Mouse (Mus musculus) embryonic fibroblast, embryonic 13.5 days (primary cell): ENCODE measurements around the gene Minar1.

Source experiments
- CTCF ChIP-seq: IDR thresholded peaks from 2 replicates; pipeline ENCODE4 v1.5.1; 2011; ENCODE audit warnings: mild to moderate bottlenecking, control low read depth, low read length, moderate library complexity, borderline replicate concordance; ENCODE audit not compliant: insufficient read depth
- POLR2A ChIP-seq: IDR thresholded peaks from 2 replicates; pipeline ENCODE4 v1.6.1; 2011; ENCODE audit warnings: low read depth, mild to moderate bottlenecking, control low read depth, low read length, moderate library complexity

DNA sequence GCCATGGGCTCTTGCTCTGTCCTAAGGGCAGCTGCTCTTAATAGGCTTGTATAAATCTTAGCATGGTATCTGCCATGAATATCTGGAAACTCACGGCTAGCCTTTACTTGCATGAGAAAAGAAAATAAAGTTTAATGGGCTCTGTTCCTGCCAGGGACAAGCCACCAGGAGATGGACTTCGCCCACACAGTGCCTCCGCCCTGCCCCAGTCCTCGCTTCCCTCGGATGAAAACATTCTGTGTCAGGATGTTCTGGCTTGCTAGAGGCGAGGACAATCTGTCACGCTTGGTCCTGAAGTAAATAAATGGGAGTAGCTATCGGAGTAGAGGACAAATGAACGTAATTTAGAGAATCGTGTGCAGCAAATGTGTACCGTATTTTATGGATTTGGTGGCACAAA is 16.7 kb downstream of the Minar1 start:
- TF ChIP-seq CTCF (no peak), POLR2A (no peak)
